Mouse (Mus musculus): ENCODE measurements at regions not wholly inside any gene's neighbourhood (a gene's known extent, or its start where the extent isn't known, plus 50 kb on each side); places are given as distances from the start of the nearest gene placed in this dataset.

DNA sequence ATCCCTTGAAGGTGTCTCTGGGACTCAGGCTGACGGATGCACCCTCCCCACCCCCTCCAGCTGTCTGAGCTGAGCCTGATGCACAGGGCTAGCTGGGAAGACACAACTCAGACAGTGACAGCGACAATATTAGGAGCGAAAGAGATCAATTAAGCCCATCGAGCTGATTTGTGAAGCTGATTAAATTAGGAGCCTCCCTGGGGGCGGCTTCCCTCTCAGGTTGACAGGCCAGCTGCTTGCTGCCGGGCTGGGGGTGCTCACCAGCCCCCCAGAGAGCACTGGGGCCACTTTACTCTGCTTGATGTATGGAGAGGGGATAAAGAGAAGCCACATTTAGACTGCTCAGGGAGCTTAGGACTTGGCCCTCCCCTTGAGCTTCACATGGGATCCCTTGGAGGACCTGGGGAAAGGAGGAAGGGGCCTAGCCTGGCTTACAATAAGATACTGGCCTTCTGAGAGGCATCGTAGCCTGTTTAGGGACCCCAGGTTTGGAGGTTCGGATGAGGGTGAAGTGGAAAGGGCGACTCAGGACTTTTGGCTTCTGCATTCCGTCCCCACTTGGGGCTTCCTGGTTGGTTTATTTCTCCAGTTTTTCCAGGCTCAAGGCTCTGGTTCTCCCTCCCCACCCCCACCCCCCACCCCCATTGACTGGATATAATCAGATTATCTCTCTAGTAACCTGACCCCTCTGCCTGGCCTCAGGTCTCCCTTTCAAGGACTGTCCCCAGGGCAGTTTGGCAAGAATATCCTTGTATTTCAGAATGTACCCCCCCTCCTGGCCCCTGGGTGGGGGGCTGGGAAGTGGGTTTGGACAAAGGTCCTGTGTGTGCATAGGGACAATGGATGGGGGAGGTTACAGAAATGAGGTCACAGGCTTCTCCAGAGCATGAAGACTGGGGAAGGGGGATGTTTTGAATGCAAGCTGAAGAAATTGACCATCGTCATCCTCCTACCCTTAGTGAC is 283.4 kb downstream of the Rps24 start:
- no peak for DNase-seq

DNA sequence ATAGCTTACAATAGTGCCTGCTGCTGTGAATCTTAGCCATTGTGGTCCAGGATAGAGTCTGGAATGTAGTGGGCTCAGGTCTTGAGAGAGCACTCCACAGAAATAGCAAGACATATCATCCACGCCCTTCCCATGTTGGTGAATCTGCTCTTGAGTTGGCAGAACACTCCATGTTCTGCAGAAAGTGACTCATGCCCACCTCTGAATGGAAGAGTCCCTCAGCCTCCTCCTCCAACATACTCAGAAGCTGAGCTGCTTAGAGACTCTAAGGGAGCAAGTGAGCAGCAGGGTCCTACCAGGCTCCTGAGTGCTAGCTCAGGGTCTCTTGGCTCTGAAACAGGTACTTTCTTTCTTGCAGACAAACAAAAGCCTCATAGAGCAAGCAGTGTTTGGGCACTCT is 284.7 kb downstream of the Rps24 start:
- DNase-seq, result no peak

DNA sequence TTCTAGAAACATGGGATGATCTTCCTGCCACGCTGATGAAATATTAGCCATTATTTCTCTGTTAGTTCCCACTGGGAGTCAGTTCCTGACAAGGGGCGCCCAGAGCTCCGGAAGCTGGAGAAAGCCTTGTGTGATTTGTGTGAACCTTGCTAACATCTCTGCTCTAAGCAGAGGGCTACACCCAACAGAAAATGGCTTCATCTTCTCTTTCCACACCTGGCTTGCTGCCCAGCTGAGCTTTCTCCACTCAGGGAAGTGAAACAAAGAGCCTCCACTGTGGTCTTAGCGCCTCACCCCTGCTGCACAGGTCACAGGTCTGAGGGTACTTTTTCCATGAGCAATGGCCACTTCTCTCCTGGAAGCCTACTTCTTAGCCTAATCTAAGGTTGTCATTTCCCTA is 285.2 kb downstream of the Rps24 start:
- no peak for DNase-seq

DNA sequence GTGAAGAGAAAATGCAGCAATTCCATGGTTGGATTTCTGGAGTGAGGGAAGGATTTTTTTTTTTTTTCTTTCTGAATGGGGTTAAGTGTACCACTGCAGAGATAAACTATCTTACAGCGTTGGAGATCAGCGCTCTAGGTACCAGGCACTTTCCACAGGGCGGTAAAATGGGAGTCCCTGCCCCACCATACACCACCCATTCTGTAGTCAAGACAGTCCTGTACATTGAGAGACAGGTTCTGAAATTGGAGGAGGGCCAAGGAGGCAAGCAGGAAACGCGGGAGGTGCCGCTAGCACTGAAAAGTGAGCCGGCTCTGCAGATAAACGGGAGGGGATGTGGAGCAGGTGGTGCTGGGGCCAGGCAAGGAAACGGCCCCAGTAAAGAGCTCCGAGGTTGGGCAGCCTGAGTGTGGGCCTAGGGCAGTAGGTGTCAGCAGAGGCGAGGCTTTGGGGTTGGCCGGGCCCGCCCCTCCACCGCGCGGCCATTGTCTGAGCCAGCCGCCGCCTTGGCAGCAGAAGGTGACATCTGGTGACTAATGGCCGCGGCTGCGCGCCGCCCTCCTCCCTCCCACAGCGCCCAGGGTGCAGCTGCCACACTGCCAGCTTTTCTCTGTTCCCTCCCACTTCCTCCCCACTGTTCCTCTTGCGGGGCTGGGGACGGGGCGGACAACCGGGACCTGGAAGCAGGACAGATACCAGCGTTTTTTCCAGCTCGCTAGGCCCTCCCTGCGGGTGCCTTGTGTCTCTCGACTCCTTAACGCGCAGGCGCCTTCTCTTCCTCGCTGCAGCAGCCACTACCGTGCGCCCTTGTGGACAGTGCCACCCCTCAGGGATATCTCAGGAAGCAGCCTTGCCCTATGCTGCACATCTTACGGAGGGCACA is 292.1 kb downstream of the Rps24 start:
- DNase-seq, result peak; percentile 55 to 59

DNA sequence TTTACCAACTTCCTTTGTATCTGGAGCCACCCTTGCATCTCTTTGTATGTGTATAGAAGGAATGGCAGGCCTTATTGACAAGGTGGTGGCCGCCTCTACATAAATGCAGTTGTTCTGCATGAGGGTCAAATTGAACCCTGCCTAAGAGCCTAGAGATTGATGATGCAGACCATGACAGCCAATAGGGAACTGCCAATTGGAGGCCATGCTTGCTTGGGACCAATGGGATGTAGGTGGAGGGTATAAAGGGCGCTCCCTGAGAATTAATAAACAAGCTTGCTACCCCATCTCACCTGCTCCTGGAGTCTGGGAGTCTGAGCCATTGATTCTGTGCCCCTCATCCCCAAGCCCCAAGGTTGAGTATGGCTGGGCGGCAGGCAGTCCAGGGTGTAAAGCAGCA is 294.7 kb downstream of the Rps24 start:
- no peak for DNase-seq

DNA sequence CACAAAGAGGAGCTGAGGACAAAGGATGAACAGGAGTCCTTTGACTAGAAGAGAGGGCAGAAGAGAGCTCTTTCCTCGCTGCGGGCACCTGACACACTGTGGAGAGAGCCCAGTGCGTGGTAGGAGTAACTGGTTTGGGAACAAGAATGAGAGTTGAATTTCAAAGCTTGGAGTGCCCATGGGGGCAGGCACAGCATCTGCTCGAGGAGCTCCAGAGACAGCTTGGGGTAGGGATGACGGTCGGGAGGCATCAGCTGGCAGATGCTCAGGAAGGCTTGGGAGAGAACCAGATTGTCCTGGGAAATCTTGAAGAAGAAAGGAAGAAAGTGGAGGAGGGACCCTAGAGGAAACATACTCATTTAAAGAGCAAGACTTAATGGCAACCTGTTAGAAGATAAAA is 297.0 kb downstream of the Rps24 start:
- DNase-seq, result no peak

DNA sequence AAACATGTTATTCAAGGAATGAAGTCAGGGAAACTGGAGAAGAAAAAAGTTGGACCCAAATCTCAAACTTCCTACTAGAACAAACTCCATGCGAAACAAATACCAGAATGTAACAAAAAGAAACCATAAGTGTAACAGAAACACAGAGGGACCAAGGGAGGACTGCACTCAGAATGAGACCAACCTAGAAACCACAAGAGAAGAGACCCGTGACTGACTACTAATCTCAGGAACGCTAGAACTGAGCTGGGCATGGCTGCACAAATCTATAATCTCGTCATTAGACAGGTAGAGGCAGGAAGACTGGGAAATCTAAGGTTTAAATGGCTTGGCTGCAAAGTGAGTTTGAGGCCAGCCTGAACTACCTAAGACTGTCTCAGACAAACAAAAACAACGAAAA is 298.5 kb downstream of the Rps24 start:
- DNase-seq, result no peak

DNA sequence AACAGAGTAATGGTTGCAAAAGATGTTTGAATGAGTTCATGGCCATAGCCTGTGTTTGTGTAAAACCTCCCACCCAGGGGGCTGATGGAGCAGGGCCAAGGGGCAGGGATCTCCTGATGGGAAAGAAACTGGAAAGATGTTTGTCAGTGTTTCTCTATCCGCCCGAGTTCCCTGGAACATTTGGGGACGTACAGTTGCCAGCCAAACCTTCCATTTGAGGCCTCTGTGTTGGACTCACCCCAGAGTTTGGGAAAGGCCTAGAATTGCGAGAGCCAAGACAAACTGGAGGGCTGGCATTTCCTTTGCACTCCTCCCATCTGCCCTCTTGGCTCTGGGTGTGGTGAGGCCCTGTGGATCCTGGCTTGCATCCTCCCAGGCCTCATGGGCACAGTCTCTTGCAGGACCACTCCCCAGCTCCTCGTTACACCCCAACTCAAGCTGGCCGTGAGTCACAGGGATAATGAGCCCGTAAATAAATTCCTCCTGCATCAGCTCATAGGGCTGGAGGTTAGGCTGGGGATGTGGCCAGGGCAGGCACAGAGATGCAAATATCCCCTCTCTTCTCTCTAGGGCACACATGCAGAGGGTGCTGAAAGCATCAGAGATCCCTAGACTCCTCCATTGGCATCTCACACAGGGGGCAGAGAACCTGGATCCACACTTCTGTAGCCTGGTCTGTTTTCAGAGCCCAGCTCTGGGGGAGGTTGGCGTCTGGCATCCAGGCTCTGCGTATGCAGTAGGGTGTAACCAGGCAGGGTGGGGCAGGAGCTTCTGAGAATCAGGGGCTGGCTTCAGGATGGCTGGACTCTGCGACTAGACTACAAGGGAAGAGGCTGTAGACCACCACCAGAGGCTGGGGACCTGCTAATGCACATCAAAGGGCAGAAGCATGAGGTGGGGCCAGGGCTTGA is 306.7 kb downstream of the Rps24 start:
- DNase-seq, result peak in 1 of 2 experiments; percentile 7

DNA sequence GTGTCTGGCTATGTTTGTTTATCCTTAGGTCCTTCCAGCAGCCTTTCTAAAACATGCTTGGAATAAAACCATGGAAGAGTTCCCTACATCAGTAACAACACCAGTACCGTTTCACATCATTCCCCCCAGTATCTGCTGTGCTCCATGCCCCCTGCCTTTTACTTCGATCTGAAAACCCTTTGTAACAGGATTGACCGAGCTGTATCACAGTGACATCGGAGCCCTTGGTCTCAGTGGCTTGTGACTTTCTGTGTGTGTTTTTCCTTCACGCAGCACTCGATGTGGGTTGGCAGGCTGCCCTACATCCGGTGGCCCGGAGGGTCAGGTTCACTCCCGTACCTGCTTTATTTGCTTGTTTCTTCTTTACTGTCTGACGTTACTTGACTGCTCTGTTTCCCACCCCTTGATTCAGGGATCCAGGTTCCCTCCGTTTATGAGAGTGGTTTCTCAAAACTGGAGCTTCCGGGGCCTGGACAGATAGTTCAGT is 307.5 kb downstream of the Rps24 start:
- no peak for DNase-seq

DNA sequence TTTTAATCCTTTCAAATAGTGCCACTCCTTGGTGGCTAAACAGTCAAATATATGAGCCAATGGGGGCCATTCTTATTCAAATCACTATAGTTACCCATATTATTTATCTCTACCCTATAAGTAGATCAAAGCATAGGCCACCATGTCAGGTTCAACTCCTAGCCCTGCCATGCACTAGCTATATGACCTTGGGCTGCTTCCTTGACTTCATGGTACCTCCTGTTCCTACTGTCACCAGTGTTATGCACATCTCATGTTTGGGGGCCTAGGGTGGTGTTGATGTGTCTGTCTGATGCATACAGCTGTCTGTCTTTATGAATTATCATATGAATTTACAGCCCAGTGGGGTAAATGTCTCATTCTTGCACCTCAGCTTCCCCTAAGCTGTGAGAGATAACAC is 310.6 kb downstream of the Rps24 start:
- DNase-seq, result no peak

DNA sequence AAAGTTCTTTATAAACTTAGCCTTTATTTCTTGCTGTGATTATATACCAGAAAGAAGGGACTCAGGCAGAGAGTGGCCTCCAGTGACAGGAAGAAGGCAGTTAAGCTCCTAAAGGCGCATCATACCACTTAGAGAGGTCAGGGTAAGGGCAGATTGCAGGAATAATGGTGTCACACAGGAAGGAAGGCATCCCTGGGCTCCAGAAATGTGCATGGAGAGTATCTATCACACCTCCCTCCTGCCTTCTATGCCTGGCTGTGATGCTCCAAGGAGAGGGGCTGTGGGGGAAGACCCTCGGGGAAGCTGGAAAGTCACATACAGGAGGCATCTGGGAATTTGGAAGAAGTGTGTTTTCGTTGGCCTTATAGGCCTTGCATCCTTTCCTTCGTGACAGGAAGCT is 311.1 kb downstream of the Rps24 start:
- no peak for DNase-seq

DNA sequence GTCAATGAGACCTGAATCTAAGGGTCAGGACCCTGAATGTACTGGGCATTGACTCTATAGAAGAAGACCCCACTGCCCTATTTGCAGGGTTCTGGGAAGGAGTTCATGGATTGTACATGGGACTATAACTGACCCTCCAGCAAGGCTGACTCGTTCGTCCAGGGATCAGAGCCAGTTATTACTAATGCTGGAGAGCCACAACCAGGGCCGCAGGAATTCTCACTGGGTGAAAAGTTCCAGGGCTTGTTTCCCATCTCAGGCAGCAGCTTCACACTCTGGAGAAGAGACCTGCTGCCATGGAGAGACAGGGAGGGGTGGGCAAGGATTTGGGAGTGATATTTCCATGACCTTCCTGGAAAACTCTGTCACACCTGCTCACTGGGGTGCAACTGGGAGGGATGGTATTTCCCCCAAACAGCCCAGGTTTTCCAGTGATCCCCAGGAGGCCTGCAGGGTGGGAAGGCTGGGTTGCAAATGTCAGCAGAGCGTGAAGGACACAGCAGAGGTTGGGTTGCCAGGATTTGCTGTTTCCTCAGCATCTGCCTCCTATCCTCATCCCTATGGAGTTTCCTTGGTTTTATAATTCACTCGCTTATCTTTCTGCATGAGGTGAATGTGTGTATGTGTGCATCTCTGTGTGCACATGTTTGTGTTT is 316.2 kb downstream of the Rps24 start:
- no peak for DNase-seq

DNA sequence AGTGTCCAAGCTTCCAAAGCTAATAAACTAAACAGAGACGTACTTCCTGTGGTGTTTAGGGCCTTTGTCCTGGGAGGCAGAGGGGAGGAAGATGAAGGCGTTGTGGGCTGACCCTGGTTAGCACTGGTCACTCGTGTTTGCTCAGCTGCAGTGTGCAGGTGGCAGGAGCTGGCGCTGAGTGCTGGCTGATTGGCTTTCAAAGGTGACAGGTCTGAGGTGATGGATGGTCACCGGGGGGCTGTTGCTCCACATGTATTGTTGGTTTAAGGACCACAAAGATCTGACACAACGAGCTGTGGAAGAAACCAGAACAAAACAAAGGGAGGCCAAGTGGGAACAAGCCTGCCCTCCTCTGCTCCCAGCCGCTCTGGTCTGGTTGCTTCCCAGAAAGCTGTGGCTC is 320.1 kb downstream of the Rps24 start:
- no peak for DNase-seq

DNA sequence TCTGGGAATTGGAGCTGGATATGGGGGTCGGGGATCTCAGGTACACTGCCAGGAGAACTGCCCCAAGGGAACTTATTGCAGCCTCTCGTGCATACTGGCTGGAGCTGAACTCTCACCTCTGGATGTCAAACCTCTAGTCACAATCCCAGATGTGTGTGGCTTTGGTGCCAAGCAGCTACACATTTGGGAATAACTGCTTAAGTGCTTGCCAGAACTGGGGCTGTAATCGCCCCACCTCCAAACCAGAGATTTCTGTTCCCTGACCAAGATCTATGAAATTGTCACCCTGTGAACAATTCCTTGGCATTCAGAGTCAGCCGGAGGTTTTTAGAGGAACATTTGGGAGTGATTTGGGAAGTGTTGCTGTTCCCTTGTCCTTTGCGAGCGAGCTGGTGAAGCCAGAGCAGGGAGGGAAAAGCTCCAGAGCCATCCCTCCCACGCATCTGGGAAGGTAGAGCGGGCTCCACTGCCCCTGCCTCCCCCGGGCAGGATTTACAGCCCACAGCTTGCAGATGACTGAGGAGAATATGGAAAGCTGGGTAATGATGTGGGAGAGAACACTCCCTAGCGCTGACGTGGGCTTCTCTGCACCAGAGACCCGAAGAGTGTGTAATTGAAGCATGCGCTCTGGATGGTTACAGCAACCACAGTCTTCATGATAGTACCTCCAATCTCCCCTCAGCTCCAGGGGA is 336.1 kb downstream of the Rps24 start:
- DNase-seq, result no peak

DNA sequence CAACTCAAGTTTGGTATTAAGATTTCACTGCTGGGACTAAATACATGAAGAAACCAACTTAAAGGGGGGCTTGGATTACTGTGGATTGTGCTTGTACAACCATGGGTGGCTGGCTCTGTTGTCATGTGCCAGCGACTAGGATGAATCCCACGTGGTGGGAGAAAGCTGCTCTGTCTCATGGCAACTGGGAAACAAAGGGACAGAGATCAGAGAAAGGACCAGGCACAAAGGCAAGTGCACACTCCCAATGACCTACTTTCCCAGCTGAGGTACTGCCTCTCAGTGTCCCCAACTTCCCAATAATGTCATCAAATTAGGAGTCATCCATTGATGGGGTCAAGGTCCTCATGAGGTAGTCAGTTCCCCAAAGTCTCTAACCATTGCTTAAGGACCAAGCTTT is 337.4 kb downstream of the Rps24 start:
- DNase-seq, result no peak

DNA sequence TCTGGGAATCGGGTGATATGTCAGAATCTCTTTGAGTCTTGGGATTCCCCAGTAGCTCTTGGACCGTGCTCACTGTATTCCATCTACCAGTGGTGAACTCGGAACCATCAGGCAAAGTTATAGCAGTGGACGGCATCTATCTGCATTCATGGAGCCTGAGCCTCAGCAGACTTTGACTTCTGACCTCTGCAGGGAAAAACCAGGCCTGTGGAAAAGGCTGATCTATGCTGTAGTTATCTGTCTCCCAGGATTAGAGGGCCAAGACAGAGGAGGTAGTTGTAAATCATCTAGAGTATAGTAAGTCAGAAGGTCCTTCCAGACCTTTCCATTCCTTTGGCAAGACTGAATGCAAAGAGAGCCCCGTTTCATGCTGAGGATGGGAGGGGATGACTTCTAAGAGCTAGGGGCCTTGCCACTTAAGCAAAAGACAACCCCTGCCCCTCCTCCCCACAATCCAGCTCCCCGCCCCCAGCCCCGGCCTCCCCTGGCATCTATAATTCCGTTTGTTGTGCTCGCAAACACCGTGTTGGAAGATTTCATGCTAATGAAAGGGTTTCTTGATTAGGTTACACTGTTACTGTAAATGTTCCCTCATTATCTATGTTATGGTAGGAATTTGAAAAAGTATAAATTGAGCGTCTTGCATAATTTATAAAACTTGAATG is 338.9 kb downstream of the Rps24 start:
- no peak for DNase-seq

DNA sequence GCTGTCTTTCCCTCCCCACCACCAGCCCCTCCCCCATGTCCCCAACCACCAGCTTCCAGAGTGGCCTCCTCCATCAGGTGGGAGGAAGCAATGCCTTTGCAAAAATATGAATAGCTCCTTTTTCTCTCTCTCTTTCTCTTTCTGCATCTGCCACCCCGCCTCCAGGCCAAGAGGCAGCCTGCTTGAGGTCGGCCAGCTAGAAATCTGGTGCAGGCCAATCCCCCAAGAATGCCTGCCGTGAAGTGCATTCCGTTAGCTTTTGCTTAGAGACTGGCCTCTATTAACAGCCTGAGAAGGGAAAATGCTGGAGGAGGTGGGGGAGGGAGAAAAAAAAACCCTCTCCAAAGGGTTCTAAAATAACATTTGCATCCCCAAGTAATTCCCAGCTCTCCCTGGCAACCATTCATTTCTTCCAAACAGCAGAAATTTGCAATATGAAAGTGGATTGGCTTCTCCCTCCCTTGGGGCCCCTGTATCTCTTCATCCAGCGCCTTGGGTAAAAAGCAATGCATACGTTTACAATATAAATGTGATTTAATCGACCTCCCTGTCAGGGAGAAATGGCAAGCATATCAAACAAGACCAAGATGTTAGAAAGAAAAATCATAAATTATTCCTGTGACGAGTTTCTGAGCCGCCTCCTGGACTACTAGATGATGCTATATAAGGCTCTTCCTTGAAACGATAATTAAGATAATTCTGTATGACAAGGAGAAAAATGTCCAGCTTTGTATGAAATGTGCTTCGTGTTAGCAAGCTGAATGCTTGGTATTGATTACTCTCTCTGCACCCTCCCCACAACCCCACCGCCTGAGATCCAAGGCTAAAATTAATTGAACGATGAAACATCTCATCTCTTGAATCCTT is 339.8 kb downstream of the Rps24 start:
- no peak for DNase-seq

DNA sequence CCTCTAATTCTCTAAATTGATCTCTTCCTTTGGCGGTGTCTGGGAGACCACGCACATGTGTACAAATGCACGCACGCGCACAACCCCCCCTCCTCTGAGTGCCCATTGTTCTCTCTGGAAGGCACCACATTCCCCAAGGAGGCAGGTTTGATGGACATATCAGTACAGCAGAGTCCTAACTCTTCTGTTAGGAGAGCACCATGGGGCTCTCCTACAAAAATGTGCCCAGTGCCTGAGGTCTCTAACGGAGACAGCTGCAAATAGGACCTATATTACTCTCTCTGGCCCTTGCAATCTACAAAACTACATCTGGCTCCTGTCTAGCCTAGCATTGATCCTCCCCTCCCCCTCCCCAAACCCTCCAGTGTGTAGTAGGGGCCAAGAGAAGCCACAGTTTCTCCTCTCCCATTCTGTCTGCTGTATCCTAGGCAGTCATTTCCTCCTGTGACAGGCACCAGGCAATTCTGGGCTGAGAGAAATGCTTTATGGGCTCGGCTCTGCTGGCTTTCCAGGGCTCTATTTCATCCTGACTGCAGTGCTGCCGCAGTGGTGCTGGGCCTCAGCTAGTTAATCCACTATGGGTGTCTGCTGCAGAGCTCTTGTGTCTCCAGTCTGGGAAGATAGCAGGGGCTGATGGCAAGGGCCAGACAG is 340.6 kb downstream of the Rps24 start:
- DNase-seq, result no peak

DNA sequence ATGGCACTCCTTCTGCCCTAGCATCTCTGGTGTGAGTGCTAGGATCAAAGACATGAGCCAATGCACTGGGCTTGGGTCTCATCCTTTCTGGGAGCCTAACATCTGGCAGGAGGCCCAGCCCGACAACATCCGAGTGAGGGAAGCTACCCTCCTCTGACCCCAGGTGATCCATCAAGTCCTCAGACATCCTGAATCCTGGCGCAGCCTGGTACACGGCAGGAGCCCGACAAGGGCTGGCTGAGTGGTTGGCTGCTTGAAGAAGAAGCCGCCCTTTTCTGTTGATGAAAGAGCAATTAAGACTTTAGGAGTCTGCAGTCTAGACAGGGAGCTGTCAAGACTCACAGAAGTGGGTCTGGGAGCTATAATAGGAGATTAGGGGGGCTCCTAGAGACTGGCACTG is 342.1 kb downstream of the Rps24 start:
- DNase-seq, result no peak

All from thymus, adult 18-20 months (tissue).